Mouse (Mus musculus) MEL (cell line): ENCODE measurements around the gene Serp2. TPM values are rescaled to one million over a fixed set of nuclear protein-coding genes. Genes with fewer than 3 reads are reported as not detected.

Experiments used
- DNase-seq: peaks from one replicate; pipeline ENCODE4 v3.0.0; 2011; ENCODE audit warnings: low read depth, low spot score
- H3K27ac ChIP-seq: 2 replicates; pipeline ENCODE4 v1.5.1; 2012; ENCODE audit warnings: low read depth, mild to moderate bottlenecking, control low read depth, low read length, moderate library complexity; ENCODE audit not compliant: control insufficient read depth
- H3K27me3 ChIP-seq, 2 experiments: fragments of 150-350 bp in 1 of 2; sonication (generic) in 1 of 2; 2 replicates each; pipeline ENCODE4 v1.6.1; 2012; ENCODE audit warnings: low read length in 2 of 2, mild to moderate bottlenecking in 2 of 2, improper control_type of control experiment in 1 of 2, moderate library complexity in 1 of 2; ENCODE audit not compliant: insufficient read depth in 2 of 2, control insufficient read depth in 1 of 2
- H3K36me3 ChIP-seq, 2 experiments: 2 replicates each; pipeline ENCODE4 v1.6.1; 2012 to 2014; ENCODE audit warnings: low read length in 2 of 2, improper control_type of control experiment in 1 of 2, inconsistent platforms in 1 of 2, mild to moderate bottlenecking in 1 of 2; ENCODE audit not compliant: insufficient read depth in 2 of 2, control insufficient read depth in 1 of 2
- H3K4me1 ChIP-seq, 2 experiments: fragments of 150-350 bp in 1 of 2; sonication (generic) in 1 of 2; 2 replicates each; pipeline ENCODE4 v1.6.1; 2012; ENCODE audit warnings: low read length in 2 of 2, improper control_type of control experiment in 1 of 2, mild to moderate bottlenecking in 1 of 2; ENCODE audit not compliant: insufficient read depth in 2 of 2, control insufficient read depth in 1 of 2
- H3K4me3 ChIP-seq, 2 experiments: fragments of 150-350 bp in 1 of 2; sonication (generic) in 1 of 2; 2 replicates each; pipeline ENCODE4 v1.5.1; 2012; ENCODE audit warnings: low read depth in 2 of 2, low read length in 2 of 2, mild to moderate bottlenecking in 2 of 2, moderate library complexity in 2 of 2, control low read depth in 1 of 2, improper control_type of control experiment in 1 of 2; ENCODE audit not compliant: control insufficient read depth in 1 of 2, insufficient read depth in 1 of 2
- H3K79me2 ChIP-seq: 2 replicates; pipeline ENCODE4 v1.6.1; 2012; ENCODE audit warnings: mild to moderate bottlenecking, low read length, moderate library complexity; ENCODE audit not compliant: control insufficient read depth, poor library complexity, insufficient read depth
- H3K9ac ChIP-seq: 2 replicates; pipeline ENCODE4 v1.6.1; 2012; ENCODE audit warnings: low read depth, mild to moderate bottlenecking, control low read depth, low read length, moderate library complexity; ENCODE audit not compliant: control insufficient read depth, poor library complexity, severe bottlenecking
- H3K9me3 ChIP-seq: fragments of 150-350 bp; sonication (generic); replicated peaks from 2 replicates; pipeline ENCODE4 v1.6.1; 2012; ENCODE audit warnings: mild to moderate bottlenecking, low read length, improper control_type of control experiment, moderate library complexity; ENCODE audit not compliant: insufficient read depth
- BHLHE40 ChIP-seq: IDR thresholded peaks from 2 replicates; pipeline ENCODE4 v1.6.1; 2012; ENCODE audit warnings: low read depth, mild to moderate bottlenecking, inconsistent platforms, low read length, improper control_type of control experiment, borderline replicate concordance
- CHD1 ChIP-seq: IDR thresholded peaks from 2 replicates; pipeline ENCODE4 v1.6.1; 2012; ENCODE audit warnings: low read depth, mild to moderate bottlenecking, inconsistent platforms, low read length, improper control_type of control experiment
- CHD2 ChIP-seq: IDR thresholded peaks from 2 replicates; pipeline ENCODE4 v1.6.1; 2011; ENCODE audit warnings: low read length, improper control_type of control experiment
- E2F4 ChIP-seq: IDR thresholded peaks from 2 replicates; pipeline ENCODE4 v1.6.1; 2011; ENCODE audit warnings: low read depth, low read length, improper control_type of control experiment, borderline replicate concordance
- EP300 ChIP-seq, 2 experiments: IDR thresholded peaks; 2 replicates each; pipeline ENCODE4 v1.6.1; 2011; ENCODE audit warnings: improper control_type of control experiment in 2 of 2, low read length in 2 of 2, low read depth in 1 of 2, mild to moderate bottlenecking in 1 of 2
- ETS1 ChIP-seq: IDR thresholded peaks from 2 replicates; pipeline ENCODE4 v1.6.1; 2012; ENCODE audit warnings: low read depth, mild to moderate bottlenecking, inconsistent platforms, low read length, improper control_type of control experiment, moderate library complexity
- GATA1 ChIP-seq: IDR thresholded peaks from 2 replicates; pipeline ENCODE4 v1.6.1; 2011; ENCODE audit warnings: low read depth, low read length, improper control_type of control experiment
- HCFC1 ChIP-seq: IDR thresholded peaks from 2 replicates; pipeline ENCODE4 v1.6.1; 2012; ENCODE audit warnings: low read depth, mild to moderate bottlenecking, inconsistent platforms, low read length, improper control_type of control experiment, moderate library complexity
- MAX ChIP-seq: IDR thresholded peaks from 2 replicates; pipeline ENCODE4 v1.6.1; 2011; ENCODE audit warnings: low read length, improper control_type of control experiment
- MAZ ChIP-seq: IDR thresholded peaks from 2 replicates; pipeline ENCODE4 v1.6.1; 2012; ENCODE audit warnings: low read depth, mild to moderate bottlenecking, inconsistent platforms, low read length, improper control_type of control experiment
- MEF2A ChIP-seq: IDR thresholded peaks from 2 replicates; pipeline ENCODE4 v1.6.1; 2014; ENCODE audit warnings: low read depth, mild to moderate bottlenecking, inconsistent platforms, low read length, improper control_type of control experiment; ENCODE audit not compliant: poor library complexity, insufficient replicate concordance, severe bottlenecking; ENCODE audit errors: extremely low read depth
- MXI1 ChIP-seq: IDR thresholded peaks from 2 replicates; pipeline ENCODE4 v1.6.1; 2011; ENCODE audit warnings: mild to moderate bottlenecking, low read depth, low read length, improper control_type of control experiment
- MYC ChIP-seq: IDR thresholded peaks from 2 replicates; pipeline ENCODE4 v1.6.1; 2011; ENCODE audit warnings: low read depth, mild to moderate bottlenecking, low read length, improper control_type of control experiment, moderate library complexity
- POLR2A ChIP-seq, 2 experiments: IDR thresholded peaks; 2 replicates each; pipeline ENCODE4 v1.6.1; 2011 to 2012; ENCODE audit warnings: low read length in 2 of 2, mild to moderate bottlenecking in 2 of 2, control low read depth in 1 of 2, improper control_type of control experiment in 1 of 2, low read depth in 1 of 2, moderate library complexity in 1 of 2; ENCODE audit not compliant: control insufficient read depth in 1 of 2, insufficient read depth in 1 of 2, poor library complexity in 1 of 2
- POLR2AphosphoS2 ChIP-seq: IDR thresholded peaks from 2 replicates; pipeline ENCODE4 v1.6.1; 2011; ENCODE audit warnings: low read length, improper control_type of control experiment
- POLR2AphosphoS5 ChIP-seq: IDR thresholded peaks from 2 replicates; pipeline ENCODE4 v1.6.1; 2012; ENCODE audit warnings: low read depth, borderline replicate concordance, mild to moderate bottlenecking, inconsistent platforms, low read length, moderate library complexity, mixed read lengths
- RAD21 ChIP-seq: IDR thresholded peaks from 2 replicates; pipeline ENCODE4 v1.6.1; 2011; ENCODE audit warnings: mild to moderate bottlenecking, low read depth, low read length, improper control_type of control experiment
- SIN3A ChIP-seq: IDR thresholded peaks from 2 replicates; pipeline ENCODE4 v1.6.1; 2012; ENCODE audit warnings: low read length, improper control_type of control experiment, inconsistent platforms
- TAL1 ChIP-seq: IDR thresholded peaks from 2 replicates; pipeline ENCODE4 v1.6.1; 2012; ENCODE audit warnings: mild to moderate bottlenecking, inconsistent platforms, low read length, moderate library complexity, mixed read lengths
- TBP ChIP-seq: IDR thresholded peaks from 2 replicates; pipeline ENCODE4 v1.8.0; 2011; ENCODE audit warnings: low read depth, low read length, improper control_type of control experiment
- TCF12 ChIP-seq: IDR thresholded peaks from 2 replicates; pipeline ENCODE4 v1.6.1; 2014; ENCODE audit warnings: low read depth, mild to moderate bottlenecking, inconsistent platforms, low read length, improper control_type of control experiment, moderate library complexity
- ZKSCAN1 ChIP-seq: IDR thresholded peaks from 2 replicates; pipeline ENCODE4 v1.6.1; 2012; ENCODE audit warnings: low read depth, mild to moderate bottlenecking, inconsistent platforms, low read length, improper control_type of control experiment, moderate library complexity
- polyA plus RNA-seq, 2 experiments: library from polyadenylated mRNA; stranded (reverse) in 1 of 2; unstranded in 1 of 2; fragments of >175 nt in 1 of 2; fragments of >200 nt in 1 of 2; gene quantifications; 2 replicates each; pipeline versions ENCODE4 v1.2.1 to v1.2.4; 2012; ENCODE audit warnings: low replicate concordance in 2 of 2, low read depth in 1 of 2; ENCODE audit not compliant: insufficient read length in 2 of 2, insufficient read depth in 1 of 2, missing spikeins in 1 of 2
- total RNA-seq: library from RNA; depleted of rRNA; stranded (reverse); fragments of 300-350 nt; gene quantifications from 2 replicates; pipeline ENCODE4 v1.2.3, GENCODE M21; 2012

The Serp2 gene
- total and polyA plus RNA-seq, 3 experiments = 0.42 to 0.56 TPM; not detected in 1

DNA sequence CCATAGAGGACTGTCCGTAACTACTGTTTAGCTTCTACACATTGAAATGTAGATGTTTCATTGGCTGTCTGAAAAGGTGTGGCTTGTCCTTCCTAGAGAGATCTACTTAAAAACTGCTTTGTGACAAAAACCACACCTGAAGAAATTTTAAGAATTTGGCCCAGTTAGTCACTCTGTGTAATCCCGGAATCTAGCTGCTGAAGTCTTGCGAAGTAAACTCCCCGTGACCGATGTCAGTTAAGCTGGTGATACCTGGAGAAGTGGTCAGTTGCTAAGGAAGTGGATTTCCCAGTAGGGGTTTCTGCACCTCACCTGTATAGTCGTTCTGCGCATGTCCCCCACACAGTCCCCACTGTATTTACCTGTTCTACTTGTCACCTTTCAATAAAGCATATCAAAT lies 49.3 kb downstream of the Serp2 start:
- no peak overlapping the region for H3K27ac ChIP-seq
- no peaks in the 10 kb centered on the region for H3K27me3 ChIP-seq
- H3K9me3 ChIP-seq = no peaks in the 10 kb centered on the region
- no peak for TF ChIP-seq POLR2AphosphoS2
- no peak for TF ChIP-seq TBP
- no peak for TF ChIP-seq MYC
- TF ChIP-seq RAD21 = no peak
- TF ChIP-seq E2F4 = no peak
- TF ChIP-seq MXI1 = no peak
- TF ChIP-seq POLR2AphosphoS5 = no peak
- no peak overlapping the region for H3K4me3 ChIP-seq
- H3K36me3 ChIP-seq = peaks cover 0 to 4% of the 10 kb centered on the region in 2 experiments; a peak in 2 of 4 replicates
- DNase-seq = no peak
- peaks cover 0 to 12% of the 10 kb centered on the region in 2 experiments; a peak in 2 of 4 replicates for H3K4me1 ChIP-seq
- no peak overlapping the region for H3K9ac ChIP-seq
- H3K79me2 ChIP-seq = no peaks in the 10 kb centered on the region; the same call in 1 of the 2 replicates

DNA sequence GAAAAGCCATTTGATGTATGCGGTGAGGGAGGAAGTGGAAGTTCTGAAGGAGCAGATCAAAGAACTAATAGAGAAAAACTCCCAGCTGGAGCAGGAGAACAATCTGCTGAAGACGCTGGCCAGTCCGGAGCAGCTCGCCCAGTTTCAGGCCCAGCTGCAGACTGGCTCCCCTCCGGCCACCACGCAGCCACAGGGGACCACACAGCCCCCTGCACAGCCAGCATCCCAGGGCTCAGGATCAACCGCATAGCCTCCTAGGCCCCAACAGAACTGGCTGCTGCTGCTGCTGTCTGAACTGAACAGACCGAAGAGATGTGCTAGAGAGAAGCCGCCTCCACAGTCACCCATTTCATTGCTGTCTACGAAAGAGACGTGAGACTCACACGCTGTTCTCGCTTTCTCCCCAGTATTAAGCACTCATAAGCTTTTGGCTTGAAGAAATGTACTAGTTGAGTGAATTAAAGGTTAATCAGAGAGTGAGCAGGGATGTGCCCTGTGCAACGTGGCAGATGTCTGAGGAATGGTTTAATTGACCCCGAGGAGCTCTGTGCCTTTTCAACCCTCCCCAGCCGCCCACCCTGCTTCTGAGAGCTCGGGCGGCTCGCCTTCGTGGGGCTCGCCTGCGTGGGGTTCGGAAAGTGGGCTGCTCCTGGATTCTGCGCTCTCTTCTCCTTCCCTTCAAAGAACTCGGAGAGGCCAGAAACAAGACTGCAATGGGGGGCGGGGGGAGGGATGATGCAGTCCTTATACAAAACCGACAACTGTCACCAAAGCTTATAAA lies 50.1 kb downstream of the Serp2 start:
- Histone ChIP-seq H3K79me2 (no peaks in the 10 kb centered on the region; the same call in 1 of the 2 replicates), H3K4me3 (no peak overlapping the region)
- DNase-seq = no peak

DNA sequence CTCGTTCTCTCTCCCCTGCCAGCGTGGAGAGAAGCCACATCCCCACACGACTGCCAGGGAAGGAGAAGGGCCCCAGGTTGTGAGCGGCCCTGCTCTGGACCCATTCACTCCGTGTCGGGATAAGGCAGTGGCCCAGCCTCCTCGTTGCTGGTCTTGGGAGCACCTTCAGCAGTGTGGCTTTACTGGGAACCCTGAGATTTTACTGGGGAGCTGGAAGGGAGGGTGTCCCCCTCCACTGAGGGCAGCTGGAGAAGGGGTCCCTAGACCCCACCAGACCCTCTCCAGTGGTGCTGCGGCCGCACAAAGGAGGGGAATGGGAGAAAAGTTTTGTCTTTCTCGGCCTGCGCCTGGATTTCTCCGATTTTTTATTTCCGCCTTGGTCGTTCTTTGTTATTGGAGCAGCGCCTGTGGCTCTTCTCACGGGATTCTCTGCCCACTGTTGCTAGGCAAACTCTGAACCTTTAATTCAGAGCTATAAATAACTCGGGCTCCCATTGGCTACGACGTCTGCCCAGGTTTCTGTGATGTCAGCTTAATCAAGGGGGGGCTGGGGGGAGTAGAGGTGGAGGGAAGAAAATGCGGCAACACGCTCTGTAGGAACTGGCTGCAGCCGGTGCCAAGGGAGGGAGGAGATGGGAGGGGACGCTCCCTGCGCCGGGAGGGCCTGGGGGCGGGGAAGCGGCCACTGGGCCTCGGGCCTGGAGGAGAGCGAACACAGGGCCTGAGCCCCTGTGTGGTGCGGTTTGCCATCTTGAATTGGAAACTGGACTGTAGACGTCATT lies 51.1 kb downstream of the Serp2 start:
- DNase-seq = peak; percentile 83
- no peak for TF ChIP-seq MAX
- peak; percentile 94 for TF ChIP-seq MEF2A
- peak; percentile 54 for TF ChIP-seq CHD2
- TF ChIP-seq POLR2A (IDR thresholded peaks at IDR 0.05; ENCODE audit: control insufficient read depth in 1 of 2, insufficient read depth in 1 of 2, low read depth in 1 of 2, low read length in 2 of 2, poor library complexity in 1 of 2) = peak in 1 of 2 experiments; percentile 28; a peak in 1 of 4 replicates
- TF ChIP-seq SIN3A = peak; percentile 46; the same call in 1 of the 2 replicates
- TF ChIP-seq ETS1 = peak; percentile 70; the same call in 1 of the 2 replicates
- TF ChIP-seq TCF12 = 0 out of 2 replicates have a peak, but pooled peaks have one; percentile 15
- TF ChIP-seq BHLHE40 = peak; percentile 23; the same call in 1 of the 2 replicates
- no peak for TF ChIP-seq MYC
- TF ChIP-seq MAZ = peak; percentile 93
- peaks cover 0 to 4% of the 10 kb centered on the region in 2 experiments; a peak in 2 of 4 replicates for H3K36me3 ChIP-seq
- H3K4me3 ChIP-seq = peak overlapping the region; percentile 60 to 89
- H3K9ac ChIP-seq = peak overlapping the region; percentile 66
- H3K27ac ChIP-seq = peak overlapping the region; percentile 5; the same call in 1 of the 2 replicates
- no peaks in the 10 kb centered on the region; the same call in 1 of the 2 replicates for H3K79me2 ChIP-seq
- 0 out of 4 replicates have a peak, but pooled peaks cover 0 to 1% of the 10 kb centered on the region in 2 experiments for H3K27me3 ChIP-seq
- no peaks in the 10 kb centered on the region for H3K9me3 ChIP-seq
- peaks cover 0 to 12% of the 10 kb centered on the region in 2 experiments; a peak in 2 of 4 replicates for H3K4me1 ChIP-seq

More for the DNA sequence above, 50.1 kb downstream of the Serp2 start:
- TF ChIP-seq HCFC1 (no peak), MYC (no peak), POLR2A (IDR thresholded peaks at IDR 0.05; ENCODE audit: control insufficient read depth in 1 of 2, insufficient read depth in 1 of 2, low read depth in 1 of 2, low read length in 2 of 2, poor library complexity in 1 of 2) (no peak), EP300 (IDR thresholded peaks at IDR 0.05; ENCODE audit: low read depth in 1 of 2, low read length in 2 of 2) (no peak), TAL1 (no peak), GATA1 (no peak), BHLHE40 (no peak), CHD1 (no peak), ZKSCAN1 (no peak)
- Histone ChIP-seq H3K9ac (no peak overlapping the region; the same call in 1 of the 2 replicates), H3K4me1 (peaks cover 0 to 12% of the 10 kb centered on the region in 2 experiments; a peak in 2 of 4 replicates), H3K36me3 (peaks cover 0 to 4% of the 10 kb centered on the region in 2 experiments; a peak in 2 of 4 replicates), H3K27ac (no peak overlapping the region), H3K9me3 (no peaks in the 10 kb centered on the region), H3K27me3 (0 out of 4 replicates have a peak, but pooled peaks cover 0 to 1% of the 10 kb centered on the region in 2 experiments)
